Mouse (Mus musculus) hindbrain, postnatal 0 days (tissue): ENCODE data around the gene Efna5. TPM values are rescaled to one million over a fixed set of nuclear protein-coding genes. Genes with fewer than 3 reads are reported as not detected.
A peak's percentile ranks its signal among the peaks of the same experiment; 100 is the strongest.

Experiments used
- ATAC-seq: fragments of 200-750 bp; cut with Nextera tagmentation; 2 replicates; pipeline ENCODE4 v1.8.0; 2017; ENCODE audit warnings: mild to moderate bottlenecking, moderate TSS enrichment, moderate library complexity
- DNase-seq: peaks from one replicate; pipeline ENCODE4 v3.0.0-alpha.2; 2015; ENCODE audit warnings: low spot score
- H3K27ac ChIP-seq: fragments of 300-500 bp; sonication (generic); 2 replicates; pipeline ENCODE4 v1.5.1; 2014; ENCODE audit warnings: mild to moderate bottlenecking
- H3K27me3 ChIP-seq: fragments of 300-500 bp; sonication (generic); 2 replicates; pipeline ENCODE4 v1.6.1; 2014; ENCODE audit warnings: low read length, mixed read lengths; ENCODE audit not compliant: insufficient read depth
- H3K36me3 ChIP-seq: fragments of 300-500 bp; sonication (generic); 2 replicates; pipeline ENCODE4 v1.6.1; 2014; ENCODE audit warnings: low read length, mixed read lengths; ENCODE audit not compliant: insufficient read depth
- H3K4me1 ChIP-seq: fragments of 300-500 bp; sonication (generic); 2 replicates; pipeline ENCODE4 v1.6.1; 2014; ENCODE audit warnings: antibody characterized with exemption, low read length, mixed read lengths; ENCODE audit not compliant: insufficient read depth
- H3K4me2 ChIP-seq: fragments of 300-500 bp; sonication (generic); 2 replicates; pipeline ENCODE4 v1.6.1; 2014; ENCODE audit warnings: low read depth, mild to moderate bottlenecking, low read length, moderate library complexity, mixed read lengths
- H3K4me3 ChIP-seq: fragments of 300-500 bp; sonication (generic); 2 replicates; pipeline ENCODE4 v1.5.1; 2014; ENCODE audit warnings: low read length
- H3K9ac ChIP-seq: fragments of 300-500 bp; sonication (generic); replicated peaks from 2 replicates; pipeline ENCODE4 v1.6.1; 2014; ENCODE audit warnings: mild to moderate bottlenecking, low read length, moderate library complexity, mixed read lengths
- H3K9me3 ChIP-seq: fragments of 300-500 bp; sonication (generic); 2 replicates; pipeline ENCODE4 v1.6.1; 2016; ENCODE audit warnings: low read length, mixed read lengths
- CTCF ChIP-seq: IDR thresholded peaks from 2 replicates; pipeline ENCODE4 v1.5.1; 2016; ENCODE audit warnings: antibody characterized with exemption, control low read depth, low read depth
- WGBS: fragments of 180-500 bp; shearing (Covaris S2); extraction: QIAGEN DNeasy Blood & Tissue Kit; methylation state at CpG from one replicate; pipeline ENCODE4 v1.1.7; 2014; 5-methylcytosine and 5-hydroxymethylcytosine counted together
- polyA plus RNA-seq: library from polyadenylated mRNA; unstranded; fragments of >200 nt; fragmentation: Nextera tagmentation; extraction: Ambion mirVana; gene quantifications from 2 replicates; pipeline ENCODE4 v1.2.1, GENCODE M21; 2015
- total RNA-seq: library from RNA; depleted of rRNA; stranded (reverse); fragments of >200 nt; gene quantifications from 2 replicates; pipeline ENCODE4 v1.2.3, GENCODE M21; 2014

Efna5 gene
- total and polyA plus RNA-seq, 2 experiments from 2014 or later: 5.3 to 40.2 TPM

- 79% methylated on average over 8 of the region's 8 CpGs for WGBS
- no peaks in the 10 kb centered on the region for H3K36me3 ChIP-seq
- no peak overlapping the region for H3K4me2 ChIP-seq
- no peak for ATAC-seq
- no peak overlapping the region for H3K4me3 ChIP-seq
- H3K4me1 ChIP-seq: peaks cover 6% of the 10 kb centered on the region
- H3K9ac ChIP-seq: no peak overlapping the region
- H3K9me3 ChIP-seq: no peaks in the 10 kb centered on the region
- no peak overlapping the region for H3K27ac ChIP-seq
- no peak for TF ChIP-seq CTCF
- DNase-seq: no peak
- H3K27me3 ChIP-seq: no peaks in the 10 kb centered on the region
These were observed 23.8 kb downstream of the Efna5 start for GRCm38 (mm10) chr17:62857275-62857674.

GRCm38 (mm10) chr17:62853741-62854140, 27.4 kb downstream of the Efna5 start:
- no peaks in the 10 kb centered on the region for H3K36me3 ChIP-seq
- 17% methylated on average over 6 of the region's 6 CpGs for WGBS
- peak overlapping the region; percentile 23 for H3K4me2 ChIP-seq
- no peaks in the 10 kb centered on the region for H3K9me3 ChIP-seq
- TF ChIP-seq CTCF: no peak
- no peak for ATAC-seq
- H3K4me1 ChIP-seq: peaks cover 6% of the 10 kb centered on the region
- H3K4me3 ChIP-seq: no peak overlapping the region
- no peak overlapping the region for H3K27ac ChIP-seq
- no peak for DNase-seq
- H3K9ac ChIP-seq: no peak overlapping the region
- H3K27me3 ChIP-seq: no peaks in the 10 kb centered on the region

GRCm38 (mm10) chr17:62852822-62853608, 28.1 kb downstream of the Efna5 start:
- TF ChIP-seq CTCF: no peak
- no peak overlapping the region for H3K27ac ChIP-seq
- ATAC-seq (peak; percentile 38; the same call in 1 of the 2 replicates), DNase-seq (no peak)
- peaks cover 6% of the 10 kb centered on the region for H3K4me1 ChIP-seq
- H3K4me2 ChIP-seq: peak overlapping the region; percentile 23
- no peaks in the 10 kb centered on the region for H3K36me3 ChIP-seq
- WGBS: 13% methylated on average over 3 of the region's 3 CpGs
- no peak overlapping the region for H3K9ac ChIP-seq
- H3K9me3 ChIP-seq: no peaks in the 10 kb centered on the region
- no peaks in the 10 kb centered on the region for H3K27me3 ChIP-seq
- no peak overlapping the region for H3K4me3 ChIP-seq

GRCm38 (mm10) chr17:62851268-62851667, 29.8 kb downstream of the Efna5 start:
- Histone ChIP-seq H3K9ac (no peak overlapping the region), H3K9me3 (no peaks in the 10 kb centered on the region), H3K27ac (no peak overlapping the region), H3K27me3 (no peaks in the 10 kb centered on the region), H3K4me1 (peaks cover 6% of the 10 kb centered on the region), H3K36me3 (no peaks in the 10 kb centered on the region), H3K4me2 (no peak overlapping the region), H3K4me3 (no peak overlapping the region)
- ATAC-seq: 0 out of 2 replicates have a peak, but pooled peaks have one; percentile 43
- DNase-seq: no peak
- 41% methylated on average over 7 of the region's 7 CpGs for WGBS
- TF ChIP-seq CTCF: no peak

- Histone ChIP-seq H3K4me1 (peaks cover 6% of the 10 kb centered on the region), H3K9me3 (no peaks in the 10 kb centered on the region), H3K27ac (no peak overlapping the region), H3K9ac (no peak overlapping the region), H3K27me3 (no peaks in the 10 kb centered on the region), H3K36me3 (no peaks in the 10 kb centered on the region), H3K4me2 (no peak overlapping the region), H3K4me3 (no peak overlapping the region)
- no peak for TF ChIP-seq CTCF
- 45% methylated on average over 3 of the region's 3 CpGs for WGBS
- DNase-seq (no peak), ATAC-seq (no peak)
These were observed 30.5 kb downstream of the Efna5 start for GRCm38 (mm10) chr17:62850603-62851002.

- no peak overlapping the region for H3K4me3 ChIP-seq
- no peak for ATAC-seq
- H3K36me3 ChIP-seq: no peaks in the 10 kb centered on the region
- peaks cover 6% of the 10 kb centered on the region for H3K4me1 ChIP-seq
- H3K9me3 ChIP-seq: no peaks in the 10 kb centered on the region
- no peak for TF ChIP-seq CTCF
- H3K4me2 ChIP-seq: no peak overlapping the region
- no peak for DNase-seq
- 85% methylated on average over 6 of the region's 6 CpGs for WGBS
- H3K9ac ChIP-seq: no peak overlapping the region
- no peak overlapping the region for H3K27ac ChIP-seq
- H3K27me3 ChIP-seq: no peaks in the 10 kb centered on the region
These were observed 31.4 kb downstream of the Efna5 start for GRCm38 (mm10) chr17:62849676-62850075.

GRCm38 (mm10) chr17:62845656-62846055, 35.5 kb downstream of the Efna5 start:
- no peak overlapping the region for H3K4me3 ChIP-seq
- no peak overlapping the region for H3K27ac ChIP-seq
- DNase-seq (no peak), ATAC-seq (no peak)
- no peaks in the 10 kb centered on the region for H3K27me3 ChIP-seq
- H3K4me1 ChIP-seq: no peaks in the 10 kb centered on the region
- TF ChIP-seq CTCF: no peak
- WGBS: 52% methylated on average over 5 of the region's 5 CpGs
- no peaks in the 10 kb centered on the region for H3K36me3 ChIP-seq
- H3K9ac ChIP-seq: no peak overlapping the region
- H3K4me2 ChIP-seq: no peak overlapping the region
- H3K9me3 ChIP-seq: no peaks in the 10 kb centered on the region
